Mouse (Mus musculus) megakaryocyte, embryonic 14.5 days (primary cell): Measurements from ENCODE around the gene Hip1r.

Experiments
- FLI1 ChIP-seq: IDR thresholded peaks from 2 replicates; pipeline ENCODE4 v1.6.1; 2012; ENCODE audit warnings: low read length, inconsistent platforms, mixed read lengths
- GATA1 ChIP-seq: IDR thresholded peaks from 3 replicates; pipeline ENCODE4 v1.6.1; 2012; ENCODE audit warnings: mixed read lengths, low read length, inconsistent platforms, borderline replicate concordance

DNA sequence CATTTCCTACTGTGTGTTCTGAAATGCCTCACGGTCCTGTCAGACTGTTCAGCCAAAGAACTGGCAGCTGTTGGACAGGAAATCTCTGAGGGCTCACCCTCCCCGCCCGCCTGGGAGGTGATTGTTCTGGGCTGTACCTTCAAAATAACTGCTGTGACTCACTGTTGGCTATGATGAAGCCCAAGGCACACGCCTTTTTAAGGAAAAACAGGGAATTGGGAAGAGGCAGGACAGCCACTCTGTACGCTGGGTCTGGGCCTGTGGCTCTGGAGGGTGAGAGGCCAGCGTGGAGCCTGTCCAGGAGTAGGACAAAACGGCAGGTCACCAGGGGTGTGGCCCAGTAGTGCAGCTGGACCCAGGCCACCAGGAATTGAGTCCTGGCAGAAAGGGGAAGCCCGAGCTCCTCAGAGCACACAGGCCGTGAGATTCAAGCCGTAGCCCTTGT is 18.8 kb downstream of the Hip1r start:
- TF ChIP-seq GATA1 (no peak), FLI1 (no peak)
